Mouse (Mus musculus): ENCODE measurements around the gene Cdkl3.
"Not testable (repeated sequence)": the region's sequence is repeated elsewhere in the genome, so short reads cannot be mapped to it uniquely, and the experiment has no call there.

DNA sequence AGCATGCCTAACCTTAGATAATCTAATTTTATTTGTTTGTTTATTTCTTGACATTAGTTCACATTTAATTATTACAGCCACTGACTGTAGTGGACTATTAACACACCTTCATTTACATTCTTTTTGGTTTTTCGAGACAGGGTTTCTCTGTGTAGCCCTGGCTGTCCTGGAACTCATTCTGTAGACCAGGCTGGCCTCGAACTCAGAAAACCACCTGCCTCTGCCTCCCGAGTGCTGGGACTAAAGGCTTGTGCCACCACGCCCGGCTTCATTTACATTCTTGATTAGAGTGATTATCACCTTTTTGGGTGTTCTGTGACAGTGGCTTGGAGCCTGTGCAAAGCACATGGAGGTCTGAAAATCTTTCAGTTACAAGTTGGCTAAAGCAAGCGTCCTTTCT is 112.1 kb downstream of the Cdkl3 start:
- TF ChIP-seq CTCF, EP300 (IDR thresholded peaks at IDR 0.05; ENCODE audit: low read depth): not testable (repeated sequence)
